Comparison of ENCODE assay signal across 10 mouse cellular contexts in the genomic region with DNA sequence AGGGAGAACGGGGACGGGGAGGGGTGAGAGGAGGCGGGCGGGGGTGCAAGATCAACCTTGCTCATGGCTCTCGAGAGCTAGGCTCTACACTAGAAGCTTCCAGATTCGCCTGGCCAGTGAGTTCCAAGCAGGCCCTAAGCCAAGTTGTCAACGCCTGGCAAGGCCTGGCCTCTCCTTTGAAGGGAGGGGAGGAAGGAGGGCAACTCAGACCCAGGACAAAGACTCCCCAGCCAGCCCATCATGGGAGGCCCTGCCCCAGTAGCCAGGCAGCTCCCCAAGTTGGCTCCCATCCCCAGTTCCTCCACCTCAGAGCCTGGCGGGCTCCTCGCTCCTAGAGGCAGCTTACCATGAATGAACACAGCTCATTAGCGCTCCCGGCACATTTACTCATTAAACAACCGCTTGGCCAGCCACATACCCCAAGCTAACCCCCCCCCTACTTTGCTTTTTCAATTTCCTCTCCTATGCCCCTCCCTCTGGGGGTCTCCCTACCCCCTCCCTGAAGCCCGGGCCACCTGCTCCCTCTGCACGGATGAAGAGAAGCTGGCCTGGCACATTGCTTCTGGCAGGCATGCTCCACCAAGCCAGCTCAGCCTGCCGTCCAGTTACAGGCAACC. TPM values are rescaled to one million over a fixed set of nuclear protein-coding genes. Genes with fewer than 3 reads are reported as not detected.
DNase-seq lines count a peak whose midpoint lies in the region; ATAC-seq lines count a peak whose summit lies in the region.
"Had no signal": no experiment of that assay in that cellular context is flagged by ENCODE, and none has a peak within 500 bp of the region (broad histone marks: within the 10 kb centered on the region; RNA-seq: fewer than 3 reads in every experiment).

No protein-coding gene starts in this region.

- peaks cover 73% of the 10 kb centered on the region for H3K4me1 ChIP-seq in forebrain, embryonic 13.5 days

- WGBS in forebrain, embryonic 13.5 days: 15% methylated on average over 15 of the region's 15 CpGs

- no peaks in the 10 kb centered on the region for H3K9me3 ChIP-seq in forebrain, embryonic 13.5 days (replicated peaks)
- H3K9me3 ChIP-seq: embryonic facial prominence, embryonic 12.5 days had no signal

- H3K36me3 ChIP-seq in forebrain, embryonic 13.5 days (ENCODE audit: poor library complexity, severe bottlenecking): no peaks in the 10 kb centered on the region
- H3K36me3 ChIP-seq: embryonic facial prominence, embryonic 12.5 days; limb, embryonic 12.5 days had no signal

- peak overlapping the region; percentile 3 for H3K4me2 ChIP-seq in forebrain, embryonic 13.5 days
- H3K4me2 ChIP-seq: embryonic facial prominence, embryonic 12.5 days; limb, embryonic 12.5 days had no signal

- peak overlapping the region; percentile 87 for H3K27ac ChIP-seq in forebrain, embryonic 13.5 days
- H3K27ac ChIP-seq: embryonic facial prominence, embryonic 12.5 days; limb, embryonic 12.5 days had no signal

- intact Hi-C loops in left cerebral cortex, postnatal 4 days (cut with DNase I): no loop called here

- peaks cover 32% of the 10 kb centered on the region for H3K27me3 ChIP-seq in forebrain, embryonic 13.5 days

- no peak overlapping the region for H3K4me3 ChIP-seq in forebrain, embryonic 13.5 days
- H3K4me3 ChIP-seq: embryonic facial prominence, embryonic 12.5 days; limb, embryonic 12.5 days had no signal

- peak overlapping the region; percentile 46; the same call in 1 of the 2 replicates for H3K9ac ChIP-seq in forebrain, embryonic 13.5 days
- H3K9ac ChIP-seq: embryonic facial prominence, embryonic 12.5 days; limb, embryonic 12.5 days had no signal

- DNase-seq in layer of hippocampus, adult 11-12 months (ENCODE audit: low spot score): peak; percentile 67
- DNase-seq in layer of hippocampus, adult 9-10 months (ENCODE audit: low spot score): no peak
- DNase-seq in kidney, adult 11 months: peak; percentile 57
- peak; percentile 95 for DNase-seq in left cerebral cortex, postnatal 4 days
- peak; percentile 16 to 49 for DNase-seq in right cerebral cortex, adult 2 months (ENCODE audit: low spot score in 2 of 2)
- DNase-seq in spleen, postnatal 10 days (ENCODE audit: low spot score in 2 of 2): no peak
- DNase-seq in gastrocnemius, postnatal 4 days (ENCODE audit: low spot score in 2 of 2): no peak

- ATAC-seq in forebrain, embryonic 13.5 days: peak; percentile 91

RNA-seq across cellular contexts. Expression of gene Slit1, which starts 2.6 kb away (rescaled TPM):
- 13.9 and 14.4 TPM in 2 replicates for polyA plus RNA-seq in forebrain, embryonic 13.5 days (2015; fragmentation: Nextera tagmentation; extraction: Ambion mirVana)
- 10 to 100 TPM; 56.8 to 70.8 TPM for total RNA-seq in left cerebral cortex, postnatal 4 days (2021)
- 1 to 10 TPM; 1.2 to 2.3 TPM for total RNA-seq in gastrocnemius, postnatal 4 days (2021)

RNA-seq across cellular contexts. Expression of gene Arhgap19, which starts 55.8 kb away (rescaled TPM):
- polyA plus RNA-seq in forebrain, embryonic 13.5 days (2015; fragmentation: Nextera tagmentation; extraction: Ambion mirVana): 20.4 and 21.5 TPM in 2 replicates
- total RNA-seq in left cerebral cortex, postnatal 4 days (2021): 1 to 10 TPM; 4.2 to 4.3 TPM
- total RNA-seq in gastrocnemius, postnatal 4 days (2021): 10 to 100 TPM; 14.5 to 15.4 TPM

Comparison
In these comparisons a context has a peak if more than half of its experiments do, and no peak if none do; other contexts are left out.
1. DNase-seq: peak in layer of hippocampus, adult 11-12 months (single experiment), kidney, adult 11 months (single experiment), left cerebral cortex, postnatal 4 days (single experiment) and right cerebral cortex, adult 2 months (2 of 2); none in layer of hippocampus, adult 9-10 months (single experiment), spleen, postnatal 10 days (0 of 2) and gastrocnemius, postnatal 4 days (0 of 2).
2. RNA of gene Slit1, which starts 2.6 kb away (total RNA-seq): 56.8 to 70.8 TPM in left cerebral cortex, postnatal 4 days; 1.2 to 2.3 TPM in gastrocnemius, postnatal 4 days; every median in the first group is over 10 times any median in the second.